Mouse (Mus musculus) fibroblast of lung, adult 2 months (primary cell): ENCODE data around the gene Cdk19.
"Not testable (repeated sequence)": the region's sequence is repeated elsewhere in the genome, so short reads cannot be mapped to it uniquely, and the experiment has no call there.

Source experiments
- DNase-seq: peaks from one replicate; pipeline ENCODE4 v3.0.0-alpha.2; 2011; ENCODE audit warnings: low read depth

Gene Cdk19

DNA sequence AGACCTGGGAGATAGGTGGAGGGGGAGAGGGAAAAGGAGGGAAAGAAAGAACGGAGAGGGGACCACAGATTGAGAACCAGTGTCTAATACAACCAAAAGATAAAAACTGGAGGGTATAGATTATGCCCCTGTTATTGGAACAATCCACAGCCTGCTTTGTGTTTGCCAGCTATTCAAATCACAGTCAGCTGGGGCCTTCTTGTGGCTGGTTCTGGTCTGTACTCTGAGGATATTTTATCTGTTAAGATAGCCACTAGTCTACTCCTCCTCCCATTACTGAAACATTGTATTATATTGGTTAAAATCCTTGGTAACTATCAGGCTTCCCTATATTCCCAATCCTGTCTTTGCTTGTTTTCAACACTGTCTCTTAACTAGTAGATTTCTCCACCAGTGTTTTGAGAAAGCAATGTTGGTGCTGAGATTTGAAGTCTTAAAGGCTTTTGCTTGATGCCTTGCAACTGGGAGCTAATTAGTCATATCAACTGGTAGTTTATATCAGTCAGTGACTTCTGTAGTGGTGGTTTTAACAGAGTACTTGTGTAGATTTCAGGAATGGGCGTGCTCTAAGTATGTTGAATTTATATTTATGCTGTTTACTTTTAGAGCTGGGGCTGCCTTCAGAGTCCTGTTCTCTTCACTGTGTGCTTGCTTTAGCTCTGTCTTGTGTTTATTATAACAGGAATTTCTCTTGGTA lies 54.2 kb downstream of the Cdk19 start:
- DNase-seq, result no peak

DNA sequence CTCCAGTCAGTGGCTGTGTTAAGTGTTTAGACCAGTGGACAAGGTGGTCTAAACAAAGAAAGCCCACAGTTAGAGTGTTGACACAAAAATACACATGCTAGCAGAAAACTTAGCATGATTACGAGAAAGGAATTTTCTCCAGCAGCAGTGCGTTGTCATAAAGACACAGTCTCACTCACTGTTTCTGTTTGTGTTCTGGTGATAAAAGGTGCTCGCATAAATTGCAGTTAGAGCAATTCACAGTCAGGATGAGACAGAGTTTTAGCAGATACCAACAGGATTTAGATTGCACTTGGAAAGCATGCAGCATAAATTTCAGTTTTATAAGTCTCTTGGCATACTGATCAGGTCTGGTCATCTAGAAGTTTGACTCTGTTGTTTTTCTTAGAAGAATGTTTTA lies 59.5 kb downstream of the Cdk19 start:
- DNase-seq, result no peak

DNA sequence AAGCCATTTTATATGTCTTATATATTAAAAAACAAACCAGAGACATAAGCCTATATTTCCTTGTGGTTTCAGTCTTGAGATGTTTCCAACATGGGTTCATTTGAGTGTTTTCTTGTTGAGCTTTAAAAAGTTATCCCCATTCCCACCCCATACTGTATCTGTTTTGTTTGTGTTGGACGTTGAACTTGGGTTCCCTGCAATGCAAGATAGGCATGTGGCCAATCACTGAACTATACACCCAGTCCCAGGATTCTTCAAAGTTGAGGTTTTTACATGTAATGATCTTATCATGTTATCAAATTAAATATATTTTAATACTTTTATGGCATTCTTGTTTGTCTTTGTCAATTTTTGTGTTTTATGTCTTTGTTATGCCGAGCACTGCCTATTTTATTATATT lies 60.0 kb downstream of the Cdk19 start:
- DNase-seq, result no peak

DNA sequence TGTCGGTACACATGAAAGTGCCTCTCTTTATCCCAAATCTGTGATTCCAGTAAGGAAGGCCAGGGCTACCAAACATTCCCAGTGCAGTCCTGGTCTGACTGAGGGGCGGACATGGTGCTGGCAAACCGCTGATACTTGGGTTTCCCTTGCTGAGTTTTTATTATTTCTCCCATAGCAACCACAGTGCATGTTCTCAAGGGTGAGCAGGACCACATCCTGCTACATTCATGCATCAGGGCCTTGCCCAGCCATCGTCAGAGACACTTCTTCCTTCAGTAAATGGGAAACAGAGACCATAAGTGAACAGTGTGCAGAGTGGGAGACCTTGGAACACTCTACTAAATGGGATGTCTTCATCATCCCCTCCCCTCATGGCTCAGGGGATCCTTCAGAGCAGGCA lies 60.9 kb downstream of the Cdk19 start:
- DNase-seq, result no peak

DNA sequence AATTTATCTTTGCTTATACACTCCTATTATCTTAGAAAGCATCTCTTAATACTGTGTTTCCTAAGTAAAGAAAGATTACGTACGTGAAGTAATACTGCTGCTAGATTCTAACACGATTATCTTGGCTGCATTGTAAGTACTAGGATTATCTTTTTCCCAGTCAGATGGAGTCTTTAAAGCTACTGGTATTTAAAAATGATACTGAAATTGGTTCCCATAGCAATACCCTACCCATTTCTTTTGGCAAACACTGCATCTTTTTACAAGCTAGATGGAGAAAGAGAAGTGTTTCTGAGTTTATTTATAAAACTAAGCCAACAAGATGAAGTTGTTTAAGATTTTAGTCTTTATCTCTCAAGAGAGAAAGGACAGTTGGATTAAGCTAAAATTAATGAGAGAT lies 67.3 kb downstream of the Cdk19 start:
- DNase-seq, result no peak

GRCm38 (mm10) chr10:40409336-40409735 lies 70.0 kb downstream of the Cdk19 start:
- no peak for DNase-seq

DNA sequence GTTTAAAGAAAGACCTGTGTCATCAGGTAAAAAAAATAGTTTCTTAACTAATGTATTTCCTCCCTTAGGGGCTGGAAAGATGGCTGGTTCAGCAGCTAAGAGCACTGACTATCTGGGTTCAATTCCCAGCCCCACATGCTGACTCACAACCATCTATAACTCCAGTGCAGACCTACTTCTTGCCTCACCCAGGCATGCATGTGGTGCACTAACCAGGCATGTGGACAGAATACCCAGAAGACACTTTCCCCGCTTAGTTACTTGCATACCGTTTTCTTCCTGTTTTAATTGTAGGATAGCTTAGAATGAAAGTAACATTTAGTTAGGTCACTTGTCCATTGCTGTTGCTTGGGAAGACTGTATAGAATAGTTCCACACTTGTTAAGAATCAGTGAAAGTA lies 72.0 kb downstream of the Cdk19 start:
- DNase-seq, result no peak

GRCm38 (mm10) chr10:40416944-40417343 lies 77.6 kb downstream of the Cdk19 start:
- DNase-seq, result peak; percentile 99

DNA sequence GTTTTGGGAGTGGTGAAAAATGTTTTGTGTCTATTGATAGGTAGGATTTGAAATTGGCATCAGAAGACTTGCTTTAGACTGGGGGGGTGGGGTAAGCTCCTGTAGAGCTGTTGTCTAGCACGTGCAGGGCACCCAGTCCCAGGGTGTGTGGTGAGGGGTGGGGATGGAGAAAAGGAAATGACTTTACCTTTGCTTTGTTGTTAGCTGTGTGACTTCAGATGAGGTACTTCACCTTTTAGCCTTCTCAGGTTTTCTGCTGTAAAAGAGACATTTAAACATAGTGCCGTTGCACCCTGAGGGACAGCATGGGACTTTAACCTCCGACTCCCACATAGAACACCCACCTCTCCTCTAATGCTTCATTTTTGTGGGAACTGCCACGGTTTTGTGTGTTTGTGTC lies 80.5 kb downstream of the Cdk19 start:
- DNase-seq, result no peak

GRCm38 (mm10) chr10:40420703-40421102 lies 81.3 kb downstream of the Cdk19 start:
- no peak for DNase-seq

- DNase-seq, result no peak
Observed at GRCm38 (mm10) chr10:40421724-40422123, 82.4 kb downstream of the Cdk19 start.

DNA sequence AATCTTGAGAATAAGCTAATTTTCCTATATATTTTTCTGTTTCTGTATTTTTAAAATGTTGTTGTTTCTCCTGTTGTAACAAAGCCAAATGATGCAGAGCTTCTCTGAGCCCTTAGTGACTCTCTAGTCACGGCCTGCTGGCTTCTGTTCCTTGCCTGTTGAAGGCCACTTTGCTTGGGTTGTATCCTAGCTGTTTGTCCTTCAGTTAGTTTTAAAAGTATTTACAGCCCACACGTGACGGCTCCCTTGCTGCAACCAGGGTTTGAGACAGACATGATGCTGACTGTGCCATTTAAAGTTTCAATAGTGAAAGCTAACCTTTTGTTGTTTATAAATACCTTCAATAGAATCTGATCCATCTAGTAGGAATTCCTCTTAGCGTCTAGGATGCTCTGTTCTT lies 83.3 kb downstream of the Cdk19 start:
- no peak for DNase-seq

DNA sequence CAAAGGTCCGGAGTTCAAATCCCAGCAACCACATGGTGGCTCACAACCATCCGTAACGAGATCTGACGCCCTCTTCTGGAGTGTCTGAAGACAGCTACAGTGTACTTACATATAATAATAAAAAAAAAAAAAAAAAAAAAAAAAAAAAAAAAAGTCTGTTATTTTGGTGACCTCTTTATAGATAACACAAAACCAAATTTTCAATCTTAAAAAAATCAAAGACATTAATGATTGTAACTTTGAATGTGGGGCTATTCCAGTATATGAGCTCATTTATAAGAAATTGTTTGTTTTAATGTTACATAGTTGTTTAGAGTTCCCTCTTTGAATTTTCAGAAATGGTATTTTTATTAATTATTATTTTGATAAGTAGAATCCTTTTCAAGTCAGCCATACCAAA lies 85.1 kb downstream of the Cdk19 start:
- DNase-seq, result not testable (repeated sequence)

- DNase-seq, result no peak
Observed at GRCm38 (mm10) chr10:40425243-40426095, 86.1 kb downstream of the Cdk19 start.

DNA sequence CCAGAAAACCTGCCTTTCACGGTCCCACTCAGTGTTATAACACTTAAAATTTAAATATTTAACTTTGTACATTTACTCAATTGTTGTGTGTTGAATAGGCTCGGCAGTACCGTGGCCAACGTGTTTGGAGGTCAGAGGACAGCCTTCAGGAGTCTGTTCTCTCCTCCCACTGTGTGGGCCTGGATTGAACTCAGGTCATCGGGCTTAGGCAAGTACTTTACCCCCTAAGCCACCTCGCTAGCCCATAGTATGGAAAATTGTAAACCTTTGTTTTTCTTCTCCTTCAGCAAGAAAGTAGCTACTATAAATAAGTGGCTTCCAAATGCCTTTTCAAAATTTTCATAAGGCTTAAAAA lies 86.7 kb downstream of the Cdk19 start:
- no peak for DNase-seq

- no peak for DNase-seq
Observed at GRCm38 (mm10) chr10:40428633-40429032, 89.3 kb downstream of the Cdk19 start.

- DNase-seq, result no peak
Observed at GRCm38 (mm10) chr10:40429081-40429480, 89.7 kb downstream of the Cdk19 start.

DNA sequence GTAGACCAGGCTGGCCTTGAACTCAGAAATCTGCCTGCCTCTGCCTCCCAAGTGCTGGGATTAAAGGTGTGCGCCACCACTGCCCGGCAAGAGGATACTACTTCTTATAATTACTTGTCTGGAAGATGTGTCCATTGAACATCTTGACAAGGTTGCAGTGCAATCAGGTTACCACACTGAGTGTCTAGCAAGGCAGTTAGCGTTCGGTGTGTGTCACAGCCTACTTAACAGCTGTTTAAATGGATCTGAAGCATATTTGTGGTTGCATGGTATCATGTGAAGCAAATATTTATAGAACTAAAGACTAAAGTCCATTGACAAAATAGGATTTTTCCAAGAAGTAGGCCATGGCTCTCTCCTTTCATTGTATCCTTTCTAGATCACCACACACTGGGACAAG lies 90.8 kb downstream of the Cdk19 start:
- DNase-seq, result no peak

GRCm38 (mm10) chr10:40431957-40432356 lies 92.6 kb downstream of the Cdk19 start:
- no peak for DNase-seq

DNA sequence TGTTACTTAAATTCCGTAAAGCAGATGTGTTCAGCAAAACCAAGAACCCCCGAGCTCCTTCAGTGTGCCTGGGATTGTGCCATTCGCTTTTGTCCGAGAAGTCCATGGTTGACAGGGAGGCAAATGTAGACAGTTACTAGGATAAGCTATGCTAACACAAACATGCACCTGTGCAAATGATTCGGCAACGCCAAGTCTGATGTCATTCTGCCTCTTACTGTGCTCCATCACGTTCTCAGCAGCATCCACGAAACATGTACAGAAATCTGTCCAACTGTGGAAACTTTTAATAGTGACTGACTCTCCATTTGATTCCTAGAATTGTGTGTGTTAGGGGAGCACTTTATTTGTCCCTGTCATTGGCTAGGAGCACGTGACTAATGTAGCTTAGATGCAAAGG lies 93.0 kb downstream of the Cdk19 start:
- DNase-seq, result no peak

DNA sequence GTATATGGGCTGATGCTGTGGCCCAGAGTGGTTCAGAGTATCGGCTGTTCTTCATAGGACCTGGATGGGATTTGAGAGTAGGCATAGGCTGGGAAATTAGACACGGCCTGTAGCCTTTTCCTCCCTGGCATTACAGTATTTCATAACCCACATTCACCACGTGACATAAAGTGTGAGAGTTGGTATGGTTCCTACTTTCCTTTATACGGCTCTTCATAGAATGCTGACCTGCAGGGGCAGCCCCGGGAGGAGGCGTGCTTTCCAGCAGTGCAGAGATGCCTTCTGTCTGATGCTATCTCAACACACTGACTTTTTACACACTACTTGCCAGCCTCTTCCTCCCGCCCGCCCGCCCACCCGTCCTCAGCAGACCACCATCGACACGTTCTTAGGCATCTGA lies 96.0 kb downstream of the Cdk19 start:
- DNase-seq, result no peak

- no peak for DNase-seq
Observed at GRCm38 (mm10) chr10:40437117-40437516, 97.8 kb downstream of the Cdk19 start.

- no peak for DNase-seq
Observed at GRCm38 (mm10) chr10:40440740-40441139, 101.4 kb downstream of the Cdk19 start.

- no peak for DNase-seq
Observed at GRCm38 (mm10) chr10:40442076-40442475, 102.7 kb downstream of the Cdk19 start.
